Mouse (Mus musculus): ENCODE results near the gene Tuft1.
"Not testable (repeated sequence)": the region's sequence is repeated elsewhere in the genome, so short reads cannot be mapped to it uniquely, and the experiment has no call there.

Tuft1 gene

DNA sequence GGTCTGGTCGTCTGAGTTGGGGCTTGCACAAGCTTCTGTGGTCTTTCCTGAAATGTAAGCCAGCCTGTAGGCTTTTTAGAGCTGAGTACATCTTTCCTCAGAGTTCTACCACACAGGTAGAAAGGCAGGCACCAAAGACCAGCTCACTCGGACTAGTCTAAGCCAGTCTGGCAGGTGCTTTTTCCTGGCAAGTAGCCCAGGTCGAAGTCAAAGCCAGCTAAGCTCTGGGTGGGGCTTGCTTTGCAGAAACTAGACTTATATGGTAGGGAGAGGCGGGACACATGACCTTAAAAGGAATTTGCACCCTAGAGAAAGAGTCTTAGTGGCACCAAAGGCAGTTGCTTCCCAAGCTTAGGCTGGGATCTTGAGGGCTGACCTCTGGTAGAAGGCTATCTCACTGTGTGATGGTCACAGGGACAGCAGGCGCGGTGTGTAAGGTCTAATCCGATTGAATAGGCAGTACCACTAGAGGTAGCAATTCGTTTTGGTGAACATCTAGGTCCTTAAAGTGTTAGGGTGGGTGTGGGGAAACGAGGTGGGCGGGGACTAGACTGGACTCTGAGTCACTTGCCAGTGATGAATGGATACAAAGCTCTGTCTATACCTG is 573 bp upstream of the Tuft1 start:
- peak; percentile 61 for DNase-seq (ENCODE audit: low spot score)

- DNase-seq (ENCODE audit: low spot score): not testable (repeated sequence)
Measured at GRCm38 (mm10) chr3:94657852-94658739, 576 bp downstream of the Tuft1 start.

DNA sequence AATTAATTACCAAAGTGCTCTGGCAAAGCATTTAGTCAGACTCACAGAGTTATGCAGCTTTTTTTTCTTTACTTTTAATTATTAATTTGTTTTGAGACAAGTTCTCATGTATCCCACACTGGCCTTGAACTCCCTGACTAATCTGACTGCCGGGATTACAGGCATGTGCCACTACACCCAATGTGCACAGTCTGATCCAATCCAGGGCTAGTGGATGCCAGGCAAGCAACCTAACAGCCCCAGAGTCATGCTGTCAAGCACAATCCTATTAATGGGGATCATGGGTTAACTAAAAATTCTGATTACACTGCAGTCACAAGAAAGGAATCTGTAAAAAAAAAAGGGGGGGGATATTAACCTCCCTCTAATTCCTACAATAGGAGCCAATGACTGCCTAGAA is 4.7 kb downstream of the Tuft1 start:
- DNase-seq (ENCODE audit: low spot score): not testable (repeated sequence)

- DNase-seq (ENCODE audit: low spot score): no peak
Measured at GRCm38 (mm10) chr3:94650409-94650808, 8.3 kb downstream of the Tuft1 start.

GRCm38 (mm10) chr3:94648755-94649590 is 9.7 kb downstream of the Tuft1 start:
- DNase-seq (ENCODE audit: low spot score): peak; percentile 42

GRCm38 (mm10) chr3:94642495-94643162 is 16.0 kb downstream of the Tuft1 start, which contains the start of gene Gm10972:
Gm10972 (plus strand) TSS chr3:94643112.
- not testable (repeated sequence) for DNase-seq (ENCODE audit: low spot score)

DNA sequence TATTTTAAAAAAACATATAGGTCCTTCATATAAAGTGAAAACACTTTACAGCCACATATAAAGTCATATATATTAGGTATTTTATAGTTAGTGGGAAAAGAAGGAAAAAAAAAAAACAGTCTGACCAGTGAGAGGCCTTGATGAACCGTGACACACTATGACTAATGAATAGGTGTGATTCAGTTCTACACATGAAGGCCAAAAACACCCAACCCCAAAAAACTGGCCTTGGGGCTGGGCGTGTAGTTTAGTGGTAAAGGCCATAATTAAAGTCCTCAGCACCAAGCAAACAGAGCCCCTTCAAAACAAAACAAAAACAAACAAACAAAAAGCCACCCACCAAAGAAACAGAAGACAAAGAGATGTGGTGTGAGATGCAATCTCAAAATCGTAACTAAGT is 28.8 kb downstream of the Tuft1 start:
- DNase-seq (ENCODE audit: low spot score): no peak

DNA sequence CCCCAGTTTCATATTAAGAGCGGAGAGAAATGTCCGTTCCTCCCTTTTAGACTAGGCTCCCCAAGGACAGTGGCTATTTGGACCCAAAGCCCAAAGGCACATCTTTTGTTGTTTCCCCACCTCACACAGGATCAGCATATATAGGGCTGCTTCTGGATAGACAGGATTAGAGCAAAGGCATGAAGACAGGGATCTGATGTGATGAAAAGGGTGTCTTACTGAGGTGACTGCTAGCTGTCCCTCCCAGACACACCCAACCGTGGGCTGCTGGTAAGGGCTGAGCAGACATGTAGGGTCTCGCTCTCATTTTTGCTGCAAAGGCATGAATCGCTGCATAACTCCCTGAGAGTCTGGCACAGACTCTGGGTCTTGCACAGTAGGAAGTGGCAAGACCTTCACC is 30.0 kb downstream of the Tuft1 start:
- DNase-seq (ENCODE audit: low spot score): no peak

GRCm38 (mm10) chr3:94624281-94624680 is 34.4 kb downstream of the Tuft1 start:
- DNase-seq (ENCODE audit: low spot score): no peak

- DNase-seq (ENCODE audit: low spot score): peak; percentile 43
Measured at GRCm38 (mm10) chr3:94622550-94622949, 36.1 kb downstream of the Tuft1 start.

GRCm38 (mm10) chr3:94621740-94622507 is 36.7 kb downstream of the Tuft1 start:
- DNase-seq (ENCODE audit: low spot score): peak; percentile 40

GRCm38 (mm10) chr3:94616717-94617116 is 42.0 kb downstream of the Tuft1 start:
- peak; percentile 66 for DNase-seq (ENCODE audit: low spot score)

DNA sequence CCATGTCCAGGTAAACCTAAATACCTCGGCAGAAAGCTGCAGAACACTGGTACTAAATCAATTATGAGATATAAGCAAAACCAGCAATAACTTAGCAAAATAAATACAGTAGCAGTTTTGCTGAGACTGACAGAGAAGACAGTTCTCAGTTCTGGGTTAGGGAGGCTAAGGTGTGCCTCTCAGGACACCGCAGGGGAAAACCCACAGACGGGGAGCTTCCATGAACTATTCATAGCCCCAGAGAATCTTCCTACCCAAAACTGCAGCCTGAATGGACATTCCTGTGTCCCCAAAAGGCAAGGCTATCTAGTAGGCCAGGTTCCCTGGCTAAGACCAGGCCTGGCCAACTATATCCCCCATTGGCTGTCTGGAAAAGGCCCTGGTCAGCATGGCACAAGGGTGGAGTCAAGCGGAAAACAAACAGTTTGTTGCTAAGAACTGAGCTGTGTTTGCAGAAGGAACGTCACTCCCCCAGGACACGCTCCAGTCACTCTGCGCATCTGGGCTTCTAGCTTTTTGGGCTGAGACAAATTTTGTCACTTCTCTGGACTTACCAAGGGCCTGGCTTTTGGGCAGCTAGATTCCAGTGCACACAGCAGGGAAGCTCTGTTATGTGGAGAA is 45.3 kb downstream of the Tuft1 start:
- DNase-seq (ENCODE audit: low spot score): no peak

- DNase-seq (ENCODE audit: low spot score): no peak
Measured at GRCm38 (mm10) chr3:94612274-94612673, 46.4 kb downstream of the Tuft1 start.

DNA sequence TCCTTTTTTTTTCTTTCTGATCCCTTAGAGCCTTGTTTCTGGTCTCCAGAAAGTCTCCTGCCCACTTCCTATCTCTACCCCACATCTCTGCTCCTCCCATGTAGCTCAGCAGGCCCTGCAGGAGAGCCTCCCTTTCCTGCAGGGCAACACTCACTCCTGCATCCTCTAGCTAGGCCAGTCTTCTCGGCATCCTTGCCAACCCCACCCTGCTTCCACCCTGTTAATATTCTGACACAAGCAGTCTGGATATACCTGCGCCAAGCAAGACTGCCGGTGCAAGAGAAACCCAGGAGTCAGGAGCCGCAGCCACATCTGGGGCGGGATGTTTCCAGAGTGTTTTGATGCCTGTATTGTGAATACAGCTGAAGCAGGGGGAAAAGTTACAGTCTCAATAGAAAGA is 46.8 kb downstream of the Tuft1 start:
- DNase-seq (ENCODE audit: low spot score): no peak

- DNase-seq (ENCODE audit: low spot score): no peak
Measured at GRCm38 (mm10) chr3:94611343-94611742, 47.3 kb downstream of the Tuft1 start.

DNA sequence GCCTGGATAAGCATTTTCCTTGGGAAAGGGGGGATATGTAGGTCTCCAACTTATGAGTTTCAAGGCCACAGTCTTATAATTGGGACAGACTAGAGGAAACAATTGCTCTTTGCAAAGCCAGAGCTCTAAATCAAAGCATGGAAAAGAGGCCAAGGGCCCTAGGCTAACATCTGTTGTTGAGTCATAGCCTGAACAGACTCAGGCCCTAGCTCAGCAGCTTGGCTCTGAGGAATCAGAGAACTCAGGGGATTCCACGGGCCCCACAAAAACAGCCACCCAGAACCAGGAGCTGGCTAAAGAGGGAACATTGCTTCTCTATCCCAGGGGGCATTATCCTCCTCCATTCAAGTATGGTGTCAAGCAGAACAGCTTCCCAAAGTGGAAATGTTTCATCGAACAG is 48.1 kb downstream of the Tuft1 start:
- DNase-seq (ENCODE audit: low spot score): no peak

- DNase-seq (ENCODE audit: low spot score): no peak
Measured at GRCm38 (mm10) chr3:94609621-94610020, 49.1 kb downstream of the Tuft1 start.

DNA sequence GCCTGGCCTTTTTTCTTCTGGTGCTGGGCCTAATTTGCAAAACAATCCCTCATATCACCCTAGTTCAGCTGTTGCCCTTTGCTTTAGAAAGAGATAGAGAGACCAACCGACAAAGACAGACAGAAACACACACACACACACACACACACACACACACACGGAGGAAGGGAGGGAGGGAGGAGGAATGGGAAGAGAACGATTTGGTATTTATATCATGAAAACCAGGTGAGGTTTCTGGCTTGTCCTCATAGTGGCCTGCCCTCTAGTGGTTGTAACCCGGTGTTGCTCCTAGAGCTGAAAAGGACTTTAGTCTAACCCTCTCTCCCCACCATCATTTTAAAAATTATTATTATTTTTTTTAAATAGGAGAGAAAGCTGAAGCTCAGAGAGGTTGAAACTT is 56.7 kb downstream of the Tuft1 start:
- peak; percentile 46 for DNase-seq (ENCODE audit: low spot score)

GRCm38 (mm10) chr3:94597224-94597779 is 61.4 kb downstream of the Tuft1 start:
- DNase-seq (ENCODE audit: low spot score): no peak
